Mouse (Mus musculus) erythroblast, embryonic 14.5 days (primary cell): ENCODE data around the gene Gon4l.
"Not testable (repeated sequence)": the region's sequence is repeated elsewhere in the genome, so short reads cannot be mapped to it uniquely, and the experiment has no call there.

Experiments
- GATA1 ChIP-seq: IDR thresholded peaks from 2 replicates; pipeline ENCODE4 v1.6.1; 2012; ENCODE audit warnings: low read length, inconsistent platforms, mixed read lengths
- TAL1 ChIP-seq: IDR thresholded peaks from 3 replicates; pipeline ENCODE4 v1.6.1; 2012; ENCODE audit warnings: low read length, inconsistent platforms, mixed read lengths

GRCm38 (mm10) chr3:88797507-88797906, 37.5 kb upstream of the Gon4l start:
- not testable (repeated sequence) for TF ChIP-seq TAL1, GATA1
